Mouse (Mus musculus): ENCODE measurements at regions not wholly inside any gene's neighbourhood (a gene's known extent, or its start where the extent isn't known, plus 50 kb on each side); places are given as distances from the start of the nearest gene placed in this dataset.

- Histone ChIP-seq H3K27ac (ENCODE audit: insufficient read depth, low read depth, low read length, poor library complexity, severe bottlenecking) (no peak overlapping the region), H3K4me3 (ENCODE audit: insufficient read depth in 1 of 2, low read depth in 1 of 2, low read length in 2 of 2, poor library complexity in 1 of 2, severe bottlenecking in 1 of 2) (no peak overlapping the region), H3K36me3 (ENCODE audit: control insufficient read depth, insufficient read depth, low read length, poor library complexity, severe bottlenecking) (no peaks in the 10 kb centered on the region), H3K4me1 (ENCODE audit: control insufficient read depth in 2 of 2, insufficient read depth in 2 of 2, low read length in 2 of 2, poor library complexity in 1 of 2) (no peaks in the 10 kb centered on the region), H3K9ac (ENCODE audit: insufficient read depth, low read depth, low read length, poor library complexity, severe bottlenecking) (no peak overlapping the region), H3K9me3 (ENCODE audit: control insufficient read depth, insufficient read depth, low read depth, low read length) (no peaks in the 10 kb centered on the region)
- no peak for TF ChIP-seq HCFC1 (IDR thresholded peaks at IDR 0.05; ENCODE audit: borderline replicate concordance, insufficient read depth, low read length)
- no peak for TF ChIP-seq ZNF384 (IDR thresholded peaks at IDR 0.05; ENCODE audit: low read depth, low read length)
- no peak for TF ChIP-seq MAFK (IDR thresholded peaks at IDR 0.05; ENCODE audit: insufficient read depth, low read depth, low read length)
- TF ChIP-seq CHD2 (IDR thresholded peaks at IDR 0.05; ENCODE audit: low read depth, low read length), result no peak
- no peak for TF ChIP-seq ZC3H11A (IDR thresholded peaks at IDR 0.05; ENCODE audit: borderline replicate concordance, low read depth, low read length)
- in situ Hi-C loops (cut with MboI; ENCODE audit: low sequenced_read_pairs in 2 of 2, unreplicated experiment in 2 of 2), result no loop called here
- DNase-seq (ENCODE audit: low read depth, low spot score), result no peak
These were observed 236.7 kb upstream of the Cdh6 start for GRCm38 (mm10) chr15:13410065-13410688.

DNA sequence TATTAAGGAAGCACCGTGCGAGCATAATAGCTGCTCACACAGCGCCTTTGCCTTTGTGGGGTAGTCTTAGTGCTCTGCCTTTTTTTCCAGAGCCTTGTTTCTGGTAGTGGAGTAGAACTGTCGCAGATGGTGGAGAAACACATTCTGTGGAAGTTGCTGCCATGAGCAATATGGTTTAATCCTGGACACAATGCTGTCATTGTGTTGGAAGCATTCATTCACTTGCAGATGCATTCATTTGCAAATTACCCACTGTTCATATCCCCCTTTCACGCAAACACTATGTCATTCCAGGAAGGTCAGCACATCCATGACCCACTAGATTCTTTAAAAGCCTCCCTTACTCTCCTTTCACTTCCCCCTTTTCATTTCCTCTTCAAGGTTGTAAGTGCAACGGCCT is 219.7 kb upstream of the Cdh6 start:
- H3K4me1 ChIP-seq (ENCODE audit: control insufficient read depth in 2 of 2, insufficient read depth in 2 of 2, low read length in 2 of 2, poor library complexity in 1 of 2), result no peaks in the 10 kb centered on the region
- H3K9me3 ChIP-seq (ENCODE audit: control insufficient read depth, insufficient read depth, low read depth, low read length), result no peaks in the 10 kb centered on the region
- H3K9ac ChIP-seq (ENCODE audit: insufficient read depth, low read depth, low read length, poor library complexity, severe bottlenecking), result no peak overlapping the region
- H3K27ac ChIP-seq (ENCODE audit: insufficient read depth, low read depth, low read length, poor library complexity, severe bottlenecking), result no peak overlapping the region
- no peak overlapping the region for H3K4me3 ChIP-seq (ENCODE audit: insufficient read depth in 1 of 2, low read depth in 1 of 2, low read length in 2 of 2, poor library complexity in 1 of 2, severe bottlenecking in 1 of 2)
- H3K36me3 ChIP-seq (ENCODE audit: control insufficient read depth, insufficient read depth, low read length, poor library complexity, severe bottlenecking), result no peaks in the 10 kb centered on the region
- in situ Hi-C loops (cut with MboI; ENCODE audit: low sequenced_read_pairs in 2 of 2, unreplicated experiment in 2 of 2), result no loop called here
- DNase-seq (ENCODE audit: low read depth, low spot score), result peak; percentile 31
- TF ChIP-seq MAFK (IDR thresholded peaks at IDR 0.05; ENCODE audit: insufficient read depth, low read depth, low read length), result no peak

GRCm38 (mm10) chr15:13391331-13391730 is 217.9 kb upstream of the Cdh6 start:
- H3K4me3 ChIP-seq (ENCODE audit: insufficient read depth in 1 of 2, low read depth in 1 of 2, low read length in 2 of 2, poor library complexity in 1 of 2, severe bottlenecking in 1 of 2), result no peak overlapping the region
- H3K9ac ChIP-seq (ENCODE audit: insufficient read depth, low read depth, low read length, poor library complexity, severe bottlenecking), result no peak overlapping the region
- H3K27ac ChIP-seq (ENCODE audit: insufficient read depth, low read depth, low read length, poor library complexity, severe bottlenecking), result no peak overlapping the region
- DNase-seq (ENCODE audit: low read depth, low spot score), result no peak
- in situ Hi-C loops (cut with MboI; ENCODE audit: low sequenced_read_pairs in 2 of 2, unreplicated experiment in 2 of 2), result no loop called here
- TF ChIP-seq HCFC1 (IDR thresholded peaks at IDR 0.05; ENCODE audit: borderline replicate concordance, insufficient read depth, low read length) (no peak), ZC3H11A (IDR thresholded peaks at IDR 0.05; ENCODE audit: borderline replicate concordance, low read depth, low read length) (no peak), MAFK (IDR thresholded peaks at IDR 0.05; ENCODE audit: insufficient read depth, low read depth, low read length) (no peak), CHD2 (IDR thresholded peaks at IDR 0.05; ENCODE audit: low read depth, low read length) (no peak), ZNF384 (IDR thresholded peaks at IDR 0.05; ENCODE audit: low read depth, low read length) (no peak)
- no peaks in the 10 kb centered on the region for H3K36me3 ChIP-seq (ENCODE audit: control insufficient read depth, insufficient read depth, low read length, poor library complexity, severe bottlenecking)
- no peaks in the 10 kb centered on the region for H3K9me3 ChIP-seq (ENCODE audit: control insufficient read depth, insufficient read depth, low read depth, low read length)
- no peaks in the 10 kb centered on the region for H3K4me1 ChIP-seq (ENCODE audit: control insufficient read depth in 2 of 2, insufficient read depth in 2 of 2, low read length in 2 of 2, poor library complexity in 1 of 2)

GRCm38 (mm10) chr15:13384815-13385214 is 211.3 kb upstream of the Cdh6 start:
- TF ChIP-seq ZC3H11A (IDR thresholded peaks at IDR 0.05; ENCODE audit: borderline replicate concordance, low read depth, low read length) (no peak), MAFK (IDR thresholded peaks at IDR 0.05; ENCODE audit: insufficient read depth, low read depth, low read length) (no peak), ZNF384 (IDR thresholded peaks at IDR 0.05; ENCODE audit: low read depth, low read length) (no peak), HCFC1 (IDR thresholded peaks at IDR 0.05; ENCODE audit: borderline replicate concordance, insufficient read depth, low read length) (no peak), CHD2 (IDR thresholded peaks at IDR 0.05; ENCODE audit: low read depth, low read length) (no peak)
- Histone ChIP-seq H3K36me3 (ENCODE audit: control insufficient read depth, insufficient read depth, low read length, poor library complexity, severe bottlenecking) (no peaks in the 10 kb centered on the region), H3K27ac (ENCODE audit: insufficient read depth, low read depth, low read length, poor library complexity, severe bottlenecking) (no peak overlapping the region), H3K4me3 (ENCODE audit: insufficient read depth in 1 of 2, low read depth in 1 of 2, low read length in 2 of 2, poor library complexity in 1 of 2, severe bottlenecking in 1 of 2) (no peak overlapping the region), H3K9ac (ENCODE audit: insufficient read depth, low read depth, low read length, poor library complexity, severe bottlenecking) (no peak overlapping the region), H3K4me1 (ENCODE audit: control insufficient read depth in 2 of 2, insufficient read depth in 2 of 2, low read length in 2 of 2, poor library complexity in 1 of 2) (peaks cover 0 to 2% of the 10 kb centered on the region in 2 experiments; a peak in 1 of 4 replicates), H3K9me3 (ENCODE audit: control insufficient read depth, insufficient read depth, low read depth, low read length) (no peaks in the 10 kb centered on the region)
- DNase-seq (ENCODE audit: low read depth, low spot score), result no peak
- in situ Hi-C loops (cut with MboI; ENCODE audit: low sequenced_read_pairs in 2 of 2, unreplicated experiment in 2 of 2), result no loop called here

DNA sequence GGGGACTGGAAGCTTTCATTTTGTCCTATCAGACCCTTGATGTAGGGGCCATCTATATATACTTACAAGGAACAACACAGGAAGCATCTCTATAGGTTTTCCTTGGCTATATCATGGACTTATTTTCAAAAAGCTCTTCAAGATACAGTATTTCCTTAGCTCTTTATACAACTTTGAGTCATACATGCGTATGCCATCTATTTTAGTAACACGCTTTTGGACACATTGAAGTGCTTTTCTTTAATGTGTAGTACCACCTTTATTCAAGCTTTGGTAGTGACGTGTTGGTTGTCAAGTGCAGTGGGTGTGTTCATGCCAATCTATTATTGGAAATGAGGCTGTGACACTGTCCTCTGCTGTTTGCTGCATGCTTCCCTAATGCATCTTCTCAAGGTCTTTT is 202.1 kb upstream of the Cdh6 start:
- no peak overlapping the region for H3K4me3 ChIP-seq (ENCODE audit: insufficient read depth in 1 of 2, low read depth in 1 of 2, low read length in 2 of 2, poor library complexity in 1 of 2, severe bottlenecking in 1 of 2)

More for the DNA sequence above, 202.1 kb upstream of the Cdh6 start:
- no peaks in the 10 kb centered on the region for H3K4me1 ChIP-seq (ENCODE audit: control insufficient read depth in 2 of 2, insufficient read depth in 2 of 2, low read length in 2 of 2, poor library complexity in 1 of 2)
- in situ Hi-C loops (cut with MboI; ENCODE audit: low sequenced_read_pairs in 2 of 2, unreplicated experiment in 2 of 2), result no loop called here
- no peak for TF ChIP-seq ZNF384 (IDR thresholded peaks at IDR 0.05; ENCODE audit: low read depth, low read length)
- no peak for TF ChIP-seq MAFK (IDR thresholded peaks at IDR 0.05; ENCODE audit: insufficient read depth, low read depth, low read length)
- TF ChIP-seq HCFC1 (IDR thresholded peaks at IDR 0.05; ENCODE audit: borderline replicate concordance, insufficient read depth, low read length), result no peak
- no peak for TF ChIP-seq ZC3H11A (IDR thresholded peaks at IDR 0.05; ENCODE audit: borderline replicate concordance, low read depth, low read length)
- TF ChIP-seq CHD2 (IDR thresholded peaks at IDR 0.05; ENCODE audit: low read depth, low read length), result no peak
- no peak overlapping the region for H3K27ac ChIP-seq (ENCODE audit: insufficient read depth, low read depth, low read length, poor library complexity, severe bottlenecking)
- H3K9me3 ChIP-seq (ENCODE audit: control insufficient read depth, insufficient read depth, low read depth, low read length), result no peaks in the 10 kb centered on the region
- H3K9ac ChIP-seq (ENCODE audit: insufficient read depth, low read depth, low read length, poor library complexity, severe bottlenecking), result no peak overlapping the region
- DNase-seq (ENCODE audit: low read depth, low spot score), result no peak
- no peaks in the 10 kb centered on the region for H3K36me3 ChIP-seq (ENCODE audit: control insufficient read depth, insufficient read depth, low read length, poor library complexity, severe bottlenecking)
